Mouse (Mus musculus) layer of hippocampus, postnatal 36 days (tissue): Measurements from ENCODE around the gene Pgk2. TPM values are rescaled to one million over a fixed set of nuclear protein-coding genes. Genes with fewer than 3 reads are reported as not detected.
"Not testable (repeated sequence)": the region's sequence is repeated elsewhere in the genome, so short reads cannot be mapped to it uniquely, and the experiment has no call there.

Experiments
- DNase-seq, 2 experiments: peaks; one replicate each; pipeline ENCODE4 v3.0.0; 2022
- total RNA-seq, 2 experiments: library from RNA; stranded (reverse); gene quantifications; 2 replicates each; pipeline ENCODE4 v1.2.3; 2021

Gene Pgk2
- total RNA-seq: not detected

DNA sequence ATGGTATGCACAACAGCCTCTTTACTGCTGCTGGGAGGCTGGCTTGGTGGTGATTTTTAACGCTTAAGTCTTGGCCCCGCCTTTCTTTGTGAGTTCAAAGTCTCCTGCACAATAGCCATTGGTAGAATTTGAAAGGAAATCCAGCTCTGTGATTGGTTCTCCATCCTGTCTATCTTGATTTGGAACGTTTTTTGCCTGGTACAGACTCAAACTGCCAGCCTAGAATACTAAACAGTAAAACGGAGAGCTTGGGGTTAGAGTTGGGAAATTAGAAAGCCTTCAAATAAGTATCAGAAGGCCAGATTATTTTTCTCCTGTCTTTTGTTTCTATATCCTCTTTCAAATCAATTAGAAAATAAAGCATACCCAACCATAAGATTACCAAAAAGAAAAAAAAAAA is at the start of gene Pgk2:
Gene Pgk2, minus strand, starts transcription at position 101 of the 400 bp plus-strand sequence.
- no peak for DNase-seq

DNA sequence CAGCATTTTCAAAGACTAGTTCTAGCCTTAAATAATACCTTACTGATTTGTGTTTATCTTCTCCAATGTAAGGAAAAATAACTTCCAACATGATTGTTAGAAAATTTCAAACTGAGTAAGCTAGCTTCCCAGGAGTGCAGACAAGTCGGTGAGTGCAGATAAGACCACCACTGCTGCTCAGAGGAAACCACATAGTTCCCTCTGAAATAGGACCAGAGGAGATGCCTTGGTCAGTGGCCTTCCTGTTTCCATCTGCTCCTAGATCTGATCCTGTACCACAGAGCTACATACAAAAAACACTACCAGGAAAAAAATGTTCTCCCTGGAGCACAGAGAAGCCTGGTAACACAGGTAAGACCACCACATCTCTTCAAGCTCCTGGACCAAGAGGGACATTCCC is 44.0 kb upstream of the Pgk2 start:
- DNase-seq: no peak

DNA sequence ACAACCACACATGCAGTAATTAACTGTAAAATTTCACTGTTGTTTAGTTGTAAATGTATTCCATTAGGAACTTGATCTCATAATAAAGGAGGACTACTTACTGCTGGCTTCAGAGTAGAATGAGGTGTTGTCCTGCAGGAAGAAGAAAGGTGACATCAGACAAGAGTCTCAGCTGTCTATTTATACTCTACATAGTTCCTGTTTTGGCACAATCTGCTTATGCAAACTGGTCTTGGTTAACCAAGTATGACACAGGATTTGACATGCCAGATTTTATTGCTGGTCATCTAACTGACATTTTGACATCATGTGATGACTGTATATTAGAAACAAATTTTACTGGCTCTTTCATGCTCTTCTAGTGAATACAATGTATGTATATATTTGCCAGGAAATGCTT is 33.7 kb upstream of the Pgk2 start, which contains the start of gene Crisp3:
Gene Crisp3, minus strand, starts transcription at position 154 of the 400 bp plus-strand sequence.
- no peak for DNase-seq

DNA sequence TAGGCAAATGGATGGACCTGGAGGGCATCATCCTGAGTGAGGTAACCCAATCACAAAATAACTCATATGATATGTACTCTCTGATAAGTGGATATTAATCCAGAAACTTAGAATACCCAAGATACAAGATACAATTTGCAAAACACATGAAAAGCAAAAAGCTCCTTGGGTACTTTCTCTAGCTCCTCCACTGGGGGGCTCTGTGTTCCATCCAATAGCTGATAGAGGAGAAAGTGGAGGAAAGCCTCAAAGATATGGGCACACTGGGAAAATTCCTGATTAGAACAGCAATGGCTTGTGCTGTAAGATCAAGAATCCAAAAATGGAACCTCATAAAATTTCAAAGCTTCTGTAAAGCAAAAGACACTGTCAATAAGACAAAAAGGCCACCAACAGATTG is 6.6 kb downstream of the Pgk2 start:
- DNase-seq: not testable (repeated sequence)

DNA sequence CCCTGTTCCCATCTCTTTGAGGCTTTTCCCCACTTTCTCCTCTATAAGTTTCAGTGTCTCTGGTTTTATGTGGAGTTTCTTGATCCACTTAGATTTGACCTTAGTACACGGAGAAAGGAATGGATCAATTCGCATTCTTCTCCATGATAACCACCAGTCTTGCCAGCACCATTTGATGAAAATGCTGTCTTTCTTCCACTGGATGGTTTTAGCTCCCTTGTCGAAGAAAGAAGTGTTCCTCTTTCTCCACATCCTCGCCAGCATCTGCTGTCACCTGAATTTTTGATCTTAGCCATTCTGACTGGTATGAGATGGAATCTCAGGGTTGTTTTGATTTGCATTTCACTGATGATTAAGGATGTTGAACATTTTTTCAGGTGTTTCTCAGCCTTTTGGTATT is 18.2 kb downstream of the Pgk2 start:
- not testable (repeated sequence) for DNase-seq

DNA sequence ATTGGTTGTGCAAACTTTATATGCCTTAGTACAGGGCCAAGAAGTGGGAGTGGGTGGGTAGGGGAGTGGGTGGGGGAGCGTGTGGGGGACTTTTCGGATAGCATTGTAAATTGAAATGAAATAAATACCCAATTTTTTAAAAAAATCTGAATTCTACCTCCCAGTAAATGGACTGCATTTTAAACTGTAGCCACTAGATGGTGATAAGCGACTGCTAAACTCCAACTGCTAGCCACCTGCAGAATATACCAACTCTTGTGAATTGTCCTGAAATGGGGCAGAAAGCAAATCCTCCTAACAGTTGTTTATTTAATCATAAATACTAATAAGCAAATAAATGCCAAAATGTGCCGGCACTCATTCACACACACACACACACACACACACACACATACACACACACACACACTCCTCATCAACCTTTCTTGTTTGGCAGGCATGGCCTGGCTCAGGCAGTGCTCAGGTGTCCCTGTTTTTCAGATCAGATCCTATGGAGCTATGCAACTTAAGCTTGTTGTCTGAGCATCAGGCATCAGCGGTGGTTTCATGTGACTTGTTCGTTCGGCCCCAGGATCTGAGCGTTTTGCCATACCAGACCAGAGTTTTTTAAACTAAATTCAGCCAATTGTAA is 50.6 kb downstream of the Pgk2 start:
- DNase-seq: not testable (repeated sequence)

Other genes with a start within 250 kb of the Pgk2 start
- gene AC192777.2, start 113.2 kb downstream of the Pgk2 start, total RNA-seq: not detected
- not detected for gene Crisp3, start 33.6 kb upstream of the Pgk2 start, total RNA-seq
- not detected for gene Crisp1, start 110.6 kb upstream of the Pgk2 start, total RNA-seq